Mouse (Mus musculus) liver, embryonic 15.5 days (tissue): ENCODE measurements around the gene Olfr1065. TPM values are rescaled to one million over a fixed set of nuclear protein-coding genes. Genes with fewer than 3 reads are reported as not detected.

Experiments
- polyA plus RNA-seq: library from polyadenylated mRNA; unstranded; fragments of >200 nt; fragmentation: Nextera tagmentation; extraction: Ambion mirVana; gene quantifications from 2 replicates; pipeline ENCODE4 v1.2.1, GENCODE M21; 2015

Olfr1065 gene
- polyA plus RNA-seq, 1 experiment from 2014 or later = not detected

Other genes starting within 250 kb of the Olfr1065 start
- gene Olfr1045, start 247.6 kb downstream of the Olfr1065 start, polyA plus RNA-seq = not detected in 2 replicates
- gene Olfr1046, start 231.3 kb downstream of the Olfr1065 start, polyA plus RNA-seq = not detected in 2 replicates
- gene Olfr1047, start 219.2 kb downstream of the Olfr1065 start, polyA plus RNA-seq = not detected in 2 replicates
- gene Olfr1048, start 210.3 kb downstream of the Olfr1065 start, polyA plus RNA-seq = not detected in 2 replicates
- not detected in 2 replicates for gene Olfr1049, start 192.3 kb downstream of the Olfr1065 start, polyA plus RNA-seq
- gene Olfr1051, start 171.5 kb downstream of the Olfr1065 start, polyA plus RNA-seq = not detected in 2 replicates
- gene Olfr1052, start 158.1 kb downstream of the Olfr1065 start, polyA plus RNA-seq = not detected in 2 replicates
- gene Olfr1053, start 135.3 kb downstream of the Olfr1065 start, polyA plus RNA-seq = not detected in 2 replicates
- gene Olfr1054, start 115.2 kb downstream of the Olfr1065 start, polyA plus RNA-seq = not detected in 2 replicates
- gene Olfr1055, start 100.3 kb downstream of the Olfr1065 start, polyA plus RNA-seq = not detected in 2 replicates
- gene Olfr1056, start 88.1 kb downstream of the Olfr1065 start, polyA plus RNA-seq = not detected in 2 replicates
- gene Olfr1057, start 72.2 kb downstream of the Olfr1065 start, polyA plus RNA-seq = not detected in 2 replicates
- gene Olfr1058, start 62.0 kb downstream of the Olfr1065 start, polyA plus RNA-seq = not detected in 2 replicates
- gene Olfr1061, start 36.5 kb downstream of the Olfr1065 start, polyA plus RNA-seq = not detected in 2 replicates
- gene Olfr1062, start 23.8 kb downstream of the Olfr1065 start, polyA plus RNA-seq = not detected in 2 replicates
- not detected in 2 replicates for gene Olfr1066, start 5.7 kb upstream of the Olfr1065 start, polyA plus RNA-seq
- not detected in 2 replicates for gene Olfr228, start 36.8 kb upstream of the Olfr1065 start, polyA plus RNA-seq
- not detected in 2 replicates for gene Olfr1076, start 57.9 kb upstream of the Olfr1065 start, polyA plus RNA-seq
- gene Olfr1079, start 91.9 kb upstream of the Olfr1065 start, polyA plus RNA-seq = not detected in 2 replicates
- not detected in 2 replicates for gene Olfr1080, start 107.6 kb upstream of the Olfr1065 start, polyA plus RNA-seq
- gene Olfr1082, start 148.4 kb upstream of the Olfr1065 start, polyA plus RNA-seq = not detected in 2 replicates
- not detected in 2 replicates for gene Olfr1084, start 189.1 kb upstream of the Olfr1065 start, polyA plus RNA-seq
- not detected in 2 replicates for gene Olfr1085, start 211.4 kb upstream of the Olfr1065 start, polyA plus RNA-seq
- not detected in 2 replicates for gene Olfr1086, start 229.5 kb upstream of the Olfr1065 start, polyA plus RNA-seq
- not detected in 2 replicates for gene Olfr1087, start 247.8 kb upstream of the Olfr1065 start, polyA plus RNA-seq